Mouse (Mus musculus) heart, postnatal 0 days (tissue): ENCODE results near the gene Abcc8.

Source experiments
- CTCF ChIP-seq: IDR thresholded peaks from 2 replicates; pipeline ENCODE4 v1.5.1; 2016; ENCODE audit warnings: antibody characterized with exemption, control low read depth, low read depth
- EP300 ChIP-seq: IDR thresholded peaks from 2 replicates; pipeline ENCODE4 v1.6.1; 2016; ENCODE audit warnings: antibody characterized with exemption, low read depth

DNA sequence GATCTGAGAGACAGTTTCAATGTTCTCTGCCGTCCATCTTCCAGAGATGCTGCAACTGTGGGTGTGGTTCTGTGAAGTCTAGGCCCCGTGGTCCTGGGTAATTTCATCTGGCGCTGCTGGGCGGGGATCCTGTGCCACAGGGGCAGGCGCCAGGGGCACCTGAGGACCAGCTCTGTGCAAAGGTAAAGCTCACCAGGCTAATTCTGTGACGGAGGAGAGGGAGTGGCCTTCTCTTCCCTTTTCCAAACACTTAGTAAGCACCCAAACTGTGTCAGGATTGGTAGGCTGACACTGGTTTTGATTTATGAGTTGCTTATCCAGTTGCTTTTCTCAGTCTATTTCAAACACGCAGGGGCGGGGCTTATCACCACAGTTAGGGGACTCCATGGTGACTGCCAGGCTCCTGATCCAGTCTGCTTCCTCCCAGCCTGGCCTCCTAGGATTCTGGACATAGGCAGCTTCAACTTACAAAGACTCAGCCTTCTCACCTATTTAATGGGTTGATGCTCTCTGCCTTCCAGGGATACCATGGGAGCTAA lies 40.8 kb upstream of the Abcc8 start:
- TF ChIP-seq CTCF (no peak), EP300 (no peak)
